Mouse (Mus musculus): Measurements from ENCODE around the gene Unk. TPM values are rescaled to one million over a fixed set of nuclear protein-coding genes. Genes with fewer than 3 reads are reported as not detected.

The Unk gene
- polyA plus RNA-seq, 1 experiment: 121 TPM

- Histone ChIP-seq H3K27me3 (ENCODE audit: control insufficient read depth, insufficient read depth, low read length) (peaks cover 11% of the 10 kb centered on the region; the same call in 1 of the 2 replicates), H3K27ac (ENCODE audit: control insufficient read depth, insufficient read depth, low read length) (no peak overlapping the region), H3K36me3 (ENCODE audit: control insufficient read depth, insufficient read depth, low read length) (no peaks in the 10 kb centered on the region), H3K4me3 (ENCODE audit: control insufficient read depth, insufficient read depth, low read length) (peak overlapping the region; percentile 33), H3K4me1 (replicated peaks; ENCODE audit: control insufficient read depth, insufficient read depth, low read length) (peaks cover 8% of the 10 kb centered on the region; the same call in 1 of the 2 replicates)
- TF ChIP-seq POLR2A (IDR thresholded peaks at IDR 0.05; ENCODE audit: control insufficient read depth, extremely low read depth, insufficient read depth, low read length, poor library complexity) (no peak), CTCF (IDR thresholded peaks at IDR 0.05; ENCODE audit: borderline replicate concordance, control insufficient read depth, extremely low read depth, insufficient read depth, low read length, poor library complexity) (no peak)
- WGBS: 5% methylated on average over 35 of the region's 35 CpGs
- no peak for DNase-seq
Observed at GRCm38 (mm10) chr11:116110131-116110530, 80.0 kb downstream of the Unk start.

- Histone ChIP-seq H3K4me1 (replicated peaks; ENCODE audit: control insufficient read depth, insufficient read depth, low read length) (peaks cover 8% of the 10 kb centered on the region; the same call in 1 of the 2 replicates), H3K27ac (ENCODE audit: control insufficient read depth, insufficient read depth, low read length) (no peak overlapping the region), H3K36me3 (ENCODE audit: control insufficient read depth, insufficient read depth, low read length) (no peaks in the 10 kb centered on the region), H3K4me3 (ENCODE audit: control insufficient read depth, insufficient read depth, low read length) (peak overlapping the region; percentile 33), H3K27me3 (ENCODE audit: control insufficient read depth, insufficient read depth, low read length) (peaks cover 11% of the 10 kb centered on the region; the same call in 1 of the 2 replicates)
- WGBS: 26% methylated on average over 10 of the region's 10 CpGs
- no peak for DNase-seq
- no peak for TF ChIP-seq POLR2A (IDR thresholded peaks at IDR 0.05; ENCODE audit: control insufficient read depth, extremely low read depth, insufficient read depth, low read length, poor library complexity)
- no peak for TF ChIP-seq CTCF (IDR thresholded peaks at IDR 0.05; ENCODE audit: borderline replicate concordance, control insufficient read depth, extremely low read depth, insufficient read depth, low read length, poor library complexity)
Observed at GRCm38 (mm10) chr11:116110540-116110939, 80.4 kb downstream of the Unk start.

Other genes with a start within 250 kb of the Unk start
- gene Caskin2, start 216.7 kb upstream of the Unk start, polyA plus RNA-seq (2012; rRNA removed): 13.7 and 15.4 TPM in 2 replicates
- gene Tsen54, start 215.6 kb upstream of the Unk start, polyA plus RNA-seq (2012; rRNA removed): 31.6 and 34.3 TPM in 2 replicates
- 54.5 and 68.6 TPM in 2 replicates for gene Llgl2, start 206.3 kb upstream of the Unk start, polyA plus RNA-seq (2012; rRNA removed)
- 5.4 and 6.1 TPM in 2 replicates for gene Myo15b, start 171.9 kb upstream of the Unk start, polyA plus RNA-seq (2012; rRNA removed)
- 8.4 and 9.5 TPM in 2 replicates for gene Smim5, start 130.4 kb upstream of the Unk start, polyA plus RNA-seq (2012; rRNA removed)
- 0.62 and 0.71 TPM in 2 replicates for gene Smim6, start 118.3 kb upstream of the Unk start, polyA plus RNA-seq (2012; rRNA removed)
- 43.4 and 44.8 TPM in 2 replicates for gene Sap30bp, start 97.0 kb upstream of the Unk start, polyA plus RNA-seq (2012; rRNA removed)
- gene Recql5, start 96.8 kb upstream of the Unk start, polyA plus RNA-seq (2012; rRNA removed): 32.4 and 34.3 TPM in 2 replicates
- 19.8 and 20.8 TPM in 2 replicates for gene Itgb4, start 55.6 kb upstream of the Unk start, polyA plus RNA-seq (2012; rRNA removed)
- 110 and 133 TPM in 2 replicates for gene Galk1, start 17.6 kb upstream of the Unk start, polyA plus RNA-seq (2012; rRNA removed)
- 484 and 567 TPM in 2 replicates for gene H3f3b, start 2.4 kb upstream of the Unk start, polyA plus RNA-seq (2012; rRNA removed)
- 95.3 and 98.6 TPM in 2 replicates for gene Unc13d, start 47.6 kb downstream of the Unk start, polyA plus RNA-seq (2012; rRNA removed)
- gene Wbp2, start 56.7 kb downstream of the Unk start, polyA plus RNA-seq (2012; rRNA removed): 288 and 314 TPM in 2 replicates
- 27.6 and 30.0 TPM in 2 replicates for gene Trim47, start 96.9 kb downstream of the Unk start, polyA plus RNA-seq (2012; rRNA removed)
- 24.5 and 26.7 TPM in 2 replicates for gene Trim65, start 100.8 kb downstream of the Unk start, polyA plus RNA-seq (2012; rRNA removed)
- 49.0 and 54.7 TPM in 2 replicates for gene Mrpl38, start 108.5 kb downstream of the Unk start, polyA plus RNA-seq (2012; rRNA removed)
- 30.0 and 30.3 TPM in 2 replicates for gene Fbf1, start 137.8 kb downstream of the Unk start, polyA plus RNA-seq (2012; rRNA removed)
- 56.5 and 57.0 TPM in 2 replicates for gene Ten1, start 168.5 kb downstream of the Unk start, polyA plus RNA-seq (2012; rRNA removed)
- 39.2 and 44.2 TPM in 2 replicates for gene Acox1, start 168.7 kb downstream of the Unk start, polyA plus RNA-seq (2012; rRNA removed)
- gene Evpl, start 207.8 kb downstream of the Unk start, polyA plus RNA-seq (2012; rRNA removed): 3.2 and 3.7 TPM in 2 replicates
- gene Srp68, start 243.9 kb downstream of the Unk start, polyA plus RNA-seq (2012; rRNA removed): 69.1 and 72.0 TPM in 2 replicates

All from thymus, adult 2 months (tissue).